Mouse (Mus musculus) heart, embryonic 12.5 days (tissue): ENCODE results near the gene Mau2. TPM values are rescaled to one million over a fixed set of nuclear protein-coding genes. Genes with fewer than 3 reads are reported as not detected.

ENCODE experiments used
- ATAC-seq: fragments of 200-750 bp; cut with Nextera tagmentation; 2 replicates; pipeline ENCODE4 v1.8.0; 2017; ENCODE audit warnings: moderate TSS enrichment, moderate library complexity; ENCODE audit not compliant: insufficient number of reproducible peaks, low FRiP score
- H3K27ac ChIP-seq: fragments of 300-500 bp; sonication (generic); 2 replicates; pipeline ENCODE4 v1.5.1; 2016; ENCODE audit warnings: mild to moderate bottlenecking, moderate library complexity; ENCODE audit not compliant: poor library complexity, severe bottlenecking
- H3K27me3 ChIP-seq: fragments of 300-500 bp; sonication (generic); replicated peaks from 2 replicates; pipeline ENCODE4 v1.6.1; 2016; ENCODE audit warnings: mild to moderate bottlenecking, moderate library complexity
- H3K36me3 ChIP-seq: fragments of 300-500 bp; sonication (generic); 2 replicates; pipeline ENCODE4 v1.6.1; 2016; ENCODE audit warnings: mild to moderate bottlenecking, moderate library complexity
- H3K4me1 ChIP-seq: fragments of 300-500 bp; sonication (generic); replicated peaks from 2 replicates; pipeline ENCODE4 v1.6.1; 2016; ENCODE audit warnings: mild to moderate bottlenecking
- H3K4me2 ChIP-seq: fragments of 300-500 bp; sonication (generic); 2 replicates; pipeline ENCODE4 v1.6.1; 2016; ENCODE audit warnings: mild to moderate bottlenecking, moderate library complexity
- H3K4me3 ChIP-seq: fragments of 300-500 bp; sonication (generic); 2 replicates; pipeline ENCODE4 v1.5.1; 2016; ENCODE audit warnings: mild to moderate bottlenecking
- H3K9ac ChIP-seq: fragments of 300-500 bp; sonication (generic); 2 replicates; pipeline ENCODE4 v1.6.1; 2016; ENCODE audit warnings: mild to moderate bottlenecking, moderate library complexity
- H3K9me3 ChIP-seq: fragments of 300-500 bp; sonication (generic); replicated peaks from 2 replicates; pipeline ENCODE4 v1.6.1; 2016; ENCODE audit warnings: mild to moderate bottlenecking, moderate library complexity
- WGBS: fragments of 180-500 bp; shearing (Covaris S2); methylation state at CpG from one replicate; pipeline ENCODE4 v1.1.7; 2016; 5-methylcytosine and 5-hydroxymethylcytosine counted together
- polyA plus RNA-seq: library from polyadenylated mRNA; unstranded; fragments of >200 nt; fragmentation: Nextera tagmentation; extraction: Ambion mirVana; gene quantifications from 2 replicates; pipeline ENCODE4 v1.2.1, GENCODE M21; 2016

Gene Mau2
- polyA plus RNA-seq, 1 experiment from 2014 or later, result 39.9 TPM

GRCm38 (mm10) chr8:69973063-69973441, 69.5 kb downstream of the Mau2 start:
- peak overlapping the region; percentile 97 for H3K4me3 ChIP-seq
- no peaks in the 10 kb centered on the region for H3K36me3 ChIP-seq
- H3K27me3 ChIP-seq, result no peaks in the 10 kb centered on the region
- H3K4me2 ChIP-seq, result peak overlapping the region; percentile 78
- 14% methylated on average over 7 of the region's 7 CpGs for WGBS
- H3K9me3 ChIP-seq, result no peaks in the 10 kb centered on the region
- H3K4me1 ChIP-seq, result peaks cover 57% of the 10 kb centered on the region
- H3K9ac ChIP-seq, result peak overlapping the region; percentile 97
- no peak for ATAC-seq
- peak overlapping the region; percentile 86; the same call in 1 of the 2 replicates for H3K27ac ChIP-seq

GRCm38 (mm10) chr8:69970880-69971279, 71.7 kb downstream of the Mau2 start:
- Histone ChIP-seq H3K27ac (no peak overlapping the region), H3K9ac (peak overlapping the region; percentile 34; the same call in 1 of the 2 replicates), H3K27me3 (no peaks in the 10 kb centered on the region), H3K4me1 (peaks cover 72% of the 10 kb centered on the region), H3K9me3 (no peaks in the 10 kb centered on the region), H3K4me3 (no peak overlapping the region), H3K4me2 (peak overlapping the region; percentile 78), H3K36me3 (no peaks in the 10 kb centered on the region)
- WGBS, result 65% methylated on average over 2 of the region's 2 CpGs
- ATAC-seq, result no peak

- H3K9ac ChIP-seq, result no peak overlapping the region
- no peak overlapping the region for H3K4me2 ChIP-seq
- peaks cover 73% of the 10 kb centered on the region for H3K4me1 ChIP-seq
- H3K27me3 ChIP-seq, result no peaks in the 10 kb centered on the region
- ATAC-seq, result no peak
- 57% methylated on average over 4 of the region's 4 CpGs for WGBS
- H3K27ac ChIP-seq, result no peak overlapping the region
- no peaks in the 10 kb centered on the region for H3K9me3 ChIP-seq
- no peak overlapping the region for H3K4me3 ChIP-seq
- no peaks in the 10 kb centered on the region for H3K36me3 ChIP-seq
Observed at GRCm38 (mm10) chr8:69967291-69967933, 75.1 kb downstream of the Mau2 start.

Other genes with a start within 250 kb of the Mau2 start
- gene Gmip, start 234.1 kb downstream of the Mau2 start, polyA plus RNA-seq, result 8.5 and 8.6 TPM in 2 replicates
- 0.32 and 0.36 TPM in 2 replicates for gene Lpar2, start 220.3 kb downstream of the Mau2 start, polyA plus RNA-seq
- 4.7 TPM in 2 replicates for gene Pbx4, start 210.2 kb downstream of the Mau2 start, polyA plus RNA-seq
- gene Cilp2, start 155.0 kb downstream of the Mau2 start, polyA plus RNA-seq, result 0.78 and 0.82 TPM in 2 replicates
- 1.9 and 3.1 TPM in 2 replicates for gene Tssk6, start 140.6 kb downstream of the Mau2 start, polyA plus RNA-seq
- gene Ndufa13, start 140.2 kb downstream of the Mau2 start, polyA plus RNA-seq, result 309 and 314 TPM in 2 replicates
- gene Yjefn3, start 140.0 kb downstream of the Mau2 start, polyA plus RNA-seq, result 7.4 and 8.9 TPM in 2 replicates
- gene Gatad2a, start 46.4 kb downstream of the Mau2 start, polyA plus RNA-seq, result 55.6 and 59.2 TPM in 2 replicates
- gene Sugp1, start 79 bp upstream of the Mau2 start, polyA plus RNA-seq, result 32.7 and 34.0 TPM in 2 replicates
- 1.3 and 1.6 TPM in 2 replicates for gene Tm6sf2, start 30.2 kb upstream of the Mau2 start, polyA plus RNA-seq
- 0.11 and 0.24 TPM in 2 replicates for gene Hapln4, start 40.7 kb upstream of the Mau2 start, polyA plus RNA-seq
- gene Ncan, start 78.1 kb upstream of the Mau2 start, polyA plus RNA-seq, result 0.17 and 0.31 TPM in 2 replicates
- 28.5 and 29.1 TPM in 2 replicates for gene Nr2c2ap, start 88.6 kb upstream of the Mau2 start, polyA plus RNA-seq
- 17.7 and 18.7 TPM in 2 replicates for gene Rfxank, start 96.4 kb upstream of the Mau2 start, polyA plus RNA-seq
- gene Borcs8, start 96.8 kb upstream of the Mau2 start, polyA plus RNA-seq, result 30.3 and 38.1 TPM in 2 replicates
- gene Mef2b, start 97.0 kb upstream of the Mau2 start, polyA plus RNA-seq, result not detected in 2 replicates
- 98.0 and 100 TPM in 2 replicates for gene Tmem161a, start 129.6 kb upstream of the Mau2 start, polyA plus RNA-seq
- 8.5 and 9.7 TPM in 2 replicates for gene Slc25a42, start 169.6 kb upstream of the Mau2 start, polyA plus RNA-seq
- 33.8 and 36.0 TPM in 2 replicates for gene Sugp2, start 191.5 kb upstream of the Mau2 start, polyA plus RNA-seq
- 22.6 and 23.4 TPM in 2 replicates for gene Armc6, start 191.7 kb upstream of the Mau2 start, polyA plus RNA-seq
- gene Homer3, start 240.1 kb upstream of the Mau2 start, polyA plus RNA-seq, result 46.0 and 48.4 TPM in 2 replicates